In the genomic region with DNA sequence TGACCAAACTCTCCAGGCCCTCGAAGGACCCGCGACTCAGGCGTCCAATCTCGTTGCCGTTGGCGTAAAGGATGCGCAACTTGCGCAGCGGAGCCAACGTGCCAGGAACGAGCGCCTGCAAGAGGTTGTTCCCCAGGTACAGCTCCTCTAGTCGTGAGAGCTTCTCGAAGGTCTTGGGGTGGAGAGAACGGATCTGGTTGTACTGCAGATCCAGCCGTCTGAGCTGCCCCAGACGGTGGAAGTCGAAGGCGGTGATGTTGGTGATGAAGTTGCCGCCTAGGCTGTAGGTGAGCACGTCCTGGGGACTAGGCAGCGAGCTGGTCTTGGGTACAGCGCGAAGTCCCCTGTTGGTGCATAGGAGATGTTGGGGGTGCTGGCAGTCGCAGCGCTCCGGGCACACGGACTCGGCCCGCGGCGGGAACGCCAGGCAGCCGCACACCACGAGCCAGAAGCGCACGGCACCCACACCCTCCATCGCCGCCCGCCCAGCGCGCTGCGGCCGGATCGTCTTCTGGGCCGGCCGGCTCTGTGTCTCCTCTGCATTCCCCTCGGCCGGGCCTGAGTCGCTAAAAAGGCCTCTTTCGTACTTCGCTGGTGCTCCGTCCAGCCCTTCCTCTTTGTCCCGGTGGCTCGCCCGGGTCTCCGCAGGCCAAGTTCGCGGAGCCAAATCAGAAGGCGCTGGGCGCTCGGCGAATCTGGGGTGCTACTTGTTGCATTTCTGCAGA, we compare ENCODE assay signal across 8 mouse cellular contexts. TPM values are rescaled to one million over a fixed set of nuclear protein-coding genes. Genes with fewer than 3 reads are reported as not detected.
DNase-seq lines count a peak whose midpoint lies in the region; ATAC-seq and TF ChIP-seq lines count a peak whose summit lies in the region.

No protein-coding gene starts in this region.

- H3K9ac ChIP-seq in ES-E14 (ENCODE audit: insufficient read depth, low read depth, low read length, poor library complexity, severe bottlenecking), result peak overlapping the region; percentile 20; the same call in 1 of the 2 replicates
- H3K9ac ChIP-seq in hindbrain, embryonic 15.5 days, result peak overlapping the region; percentile 60
- peak overlapping the region; percentile 49 for H3K9ac ChIP-seq in neural tube, embryonic 15.5 days (replicated peaks)

- 0 out of 2 replicates have a peak, but pooled peaks have one; percentile 8 for ATAC-seq in frontal cortex, adult (ENCODE audit: low TSS enrichment)
- ATAC-seq in hindbrain, embryonic 15.5 days (ENCODE audit: low FRiP score, low read depth), result no peak
- ATAC-seq in neural tube, embryonic 15.5 days (ENCODE audit: low FRiP score), result peak; percentile 26; the same call in 1 of the 2 replicates

- H3K4me3 ChIP-seq in ES-E14 (ENCODE audit: insufficient read depth in 1 of 2, low read depth in 1 of 2, low read length in 2 of 2, poor library complexity in 1 of 2, severe bottlenecking in 1 of 2), result peak overlapping the region; percentile 40 to 59
- peak overlapping the region; percentile 43 for H3K4me3 ChIP-seq in embryonic fibroblast, embryonic 13.5 days (ENCODE audit: insufficient read depth, low read length)
- peak overlapping the region; percentile 53 for H3K4me3 ChIP-seq in hindbrain, embryonic 15.5 days
- H3K4me3 ChIP-seq in neural tube, embryonic 15.5 days (replicated peaks), result peak overlapping the region; percentile 51

- peaks cover 34% of the 10 kb centered on the region for H3K27me3 ChIP-seq in hindbrain, embryonic 15.5 days
- H3K27me3 ChIP-seq in neural tube, embryonic 15.5 days (replicated peaks), result peaks cover 56% of the 10 kb centered on the region

- H3K36me3 ChIP-seq in ES-E14 (ENCODE audit: control insufficient read depth, insufficient read depth, low read length, poor library complexity, severe bottlenecking), result no peaks in the 10 kb centered on the region
- no peaks in the 10 kb centered on the region for H3K36me3 ChIP-seq in hindbrain, embryonic 15.5 days
- H3K36me3 ChIP-seq in neural tube, embryonic 15.5 days, result no peaks in the 10 kb centered on the region

- no peak for TF ChIP-seq POLR2A in embryonic fibroblast, embryonic 13.5 days (IDR thresholded peaks at IDR 0.05; ENCODE audit: low read depth, low read length)

- whole genome bisulfite sequencing in hindbrain, embryonic 15.5 days, result under 1% methylated on average over 64 of the region's 64 CpGs
- under 1% methylated on average over 60 of the region's 64 CpGs for WGBS in neural tube, embryonic 15.5 days

- TF ChIP-seq CTCF in embryonic fibroblast, embryonic 13.5 days (IDR thresholded peaks at IDR 0.05; ENCODE audit: borderline replicate concordance, insufficient read depth, low read length), result no peak

- no peak overlapping the region for H3K27ac ChIP-seq in ES-E14 (ENCODE audit: insufficient read depth, low read depth, low read length, poor library complexity, severe bottlenecking)
- H3K27ac ChIP-seq in embryonic fibroblast, embryonic 13.5 days (ENCODE audit: insufficient read depth, low read length), result no peak overlapping the region
- peak overlapping the region; percentile 84 for H3K27ac ChIP-seq in hindbrain, embryonic 15.5 days (replicated peaks)
- H3K27ac ChIP-seq in neural tube, embryonic 15.5 days (replicated peaks), result peak overlapping the region; percentile 86

- H3K4me1 ChIP-seq in ES-E14 (ENCODE audit: control insufficient read depth in 2 of 2, insufficient read depth in 2 of 2, low read length in 2 of 2, poor library complexity in 1 of 2), result peaks cover 0 to 2% of the 10 kb centered on the region in 2 experiments; a peak in 1 of 4 replicates
- 0 out of 2 replicates have a peak, but pooled peaks cover 5% of the 10 kb centered on the region for H3K4me1 ChIP-seq in embryonic fibroblast, embryonic 13.5 days (ENCODE audit: control insufficient read depth, insufficient read depth, low read length)
- H3K4me1 ChIP-seq in hindbrain, embryonic 15.5 days (replicated peaks), result peaks cover 41% of the 10 kb centered on the region
- peaks cover 40% of the 10 kb centered on the region for H3K4me1 ChIP-seq in neural tube, embryonic 15.5 days

- in situ Hi-C loops in ES-E14 (cut with MboI; ENCODE audit: low sequenced_read_pairs in 2 of 2, unreplicated experiment in 2 of 2), result no loop called here

- H3K4me2 ChIP-seq in hindbrain, embryonic 15.5 days, result peak overlapping the region; percentile 92
- peak overlapping the region; percentile 89 for H3K4me2 ChIP-seq in neural tube, embryonic 15.5 days

- DNase-seq in frontal cortex, postnatal 14 days (ENCODE audit: low spot score in 2 of 2), result no peak
- DNase-seq in ES-E14 (ENCODE audit: low read depth, low spot score), result no peak
- DNase-seq in lung, adult 18-20 months, result peak; percentile 37 to 46
- no peak for DNase-seq in MN1 (ENCODE audit: low spot score)

- no peaks in the 10 kb centered on the region for H3K9me3 ChIP-seq in ES-E14 (ENCODE audit: control insufficient read depth, insufficient read depth, low read depth, low read length)
- H3K9me3 ChIP-seq in hindbrain, embryonic 15.5 days, result no peaks in the 10 kb centered on the region
- H3K9me3 ChIP-seq in neural tube, embryonic 15.5 days (replicated peaks), result no peaks in the 10 kb centered on the region

TF ChIP-seq in ES-E14, 5 proteins besides CTCF, POLR2A, EP300 and RAD21:
- TF ChIP-seq CHD2 (IDR thresholded peaks at IDR 0.05; ENCODE audit: low read depth, low read length), result no peak
- TF ChIP-seq MAFK (IDR thresholded peaks at IDR 0.05; ENCODE audit: insufficient read depth, low read depth, low read length), result no peak
- TF ChIP-seq ZC3H11A (IDR thresholded peaks at IDR 0.05; ENCODE audit: borderline replicate concordance, low read depth, low read length), result no peak
- TF ChIP-seq ZNF384 (IDR thresholded peaks at IDR 0.05; ENCODE audit: low read depth, low read length), result no peak

RNA-seq across cellular contexts. Expression of gene Tril, which starts 0.7 kb away (rescaled TPM):
- 2.4 TPM in 2 replicates for total RNA-seq in ES-E14 (2012; rRNA removed)
- polyA plus RNA-seq in embryonic fibroblast, embryonic 13.5 days (2011; ENCODE audit: insufficient read length, low read depth, missing spikeins), result 0.27 and 3.2 TPM in 2 replicates
- polyA plus RNA-seq in hindbrain, embryonic 15.5 days (2015; fragmentation: Nextera tagmentation; extraction: Ambion mirVana), result 17.8 and 18.8 TPM in 2 replicates
- 14.6 and 16.3 TPM in 2 replicates for polyA plus RNA-seq in neural tube, embryonic 15.5 days (2015; fragmentation: Nextera tagmentation; extraction: Ambion mirVana)

Comparison
In these comparisons a context has a peak if more than half of its experiments do, and no peak if none do; other contexts are left out.
1. DNase-seq: peak in lung, adult 18-20 months (2 of 2); none in frontal cortex, postnatal 14 days (0 of 2), ES-E14 (single experiment) and MN1 (single experiment).
2. H3K27ac ChIP-seq: peak in hindbrain, embryonic 15.5 days (single experiment) and neural tube, embryonic 15.5 days (single experiment); none in ES-E14 (single experiment) and embryonic fibroblast, embryonic 13.5 days (single experiment).
3. Peak in every context shown above with its lines, with median percentiles within 50 percentile points of each other: H3K4me3 ChIP-seq and H3K9ac ChIP-seq.